Mouse (Mus musculus) 3134 (cell line): ENCODE results near the gene Btnl6.
"Not testable (repeated sequence)": the region's sequence is repeated elsewhere in the genome, so short reads cannot be mapped to it uniquely, and the experiment has no call there.

Experiments used
- DNase-seq: peaks from one replicate; pipeline ENCODE4 v3.0.0-alpha.2; 2011; ENCODE audit warnings: low spot score; ENCODE audit not compliant: insufficient read length; ENCODE audit errors: extremely low read depth

Btnl6 gene

DNA sequence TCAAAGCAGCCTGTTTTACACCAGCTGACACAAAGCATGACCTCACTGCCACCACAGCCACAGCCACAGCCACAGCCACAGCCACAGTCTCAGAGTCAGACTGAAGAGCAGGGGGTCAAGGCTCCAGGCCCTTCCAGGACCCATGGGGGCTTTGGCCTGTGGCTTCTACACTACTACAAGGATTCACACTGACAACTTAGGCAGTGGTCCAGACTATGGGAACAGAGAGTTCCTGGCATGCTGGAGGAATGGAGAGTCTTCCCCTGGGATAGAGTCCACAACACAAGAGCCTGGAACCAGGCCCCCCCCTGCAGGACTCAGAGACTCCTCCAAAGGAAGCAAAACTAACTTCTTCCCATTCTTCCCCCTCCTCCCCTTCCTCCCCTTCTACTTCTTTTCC is 9.6 kb downstream of the Btnl6 start:
- no peak for DNase-seq

GRCm38 (mm10) chr17:34497726-34498125 is 19.4 kb downstream of the Btnl6 start:
- DNase-seq: not testable (repeated sequence)

GRCm38 (mm10) chr17:34497319-34497718 is 19.8 kb downstream of the Btnl6 start:
- not testable (repeated sequence) for DNase-seq

DNA sequence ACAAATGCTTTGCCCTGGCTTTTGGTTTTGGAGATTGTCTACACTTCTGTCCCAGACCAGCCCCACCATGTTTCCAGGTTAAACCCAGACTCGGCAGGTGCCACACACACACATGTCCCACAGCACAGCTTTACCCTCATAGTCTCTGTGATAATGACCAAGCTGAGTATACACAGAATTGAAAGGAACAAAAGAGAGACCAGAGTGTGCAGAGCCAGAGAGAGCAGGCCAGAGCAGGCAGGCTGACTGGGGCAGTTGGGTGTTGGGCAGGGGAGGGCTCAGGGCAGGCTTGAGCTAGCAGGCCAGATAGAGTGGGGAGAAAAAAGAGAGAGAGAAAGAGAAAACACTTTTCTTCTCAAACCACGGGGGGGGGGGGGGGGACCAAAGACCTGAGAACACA is 20.6 kb downstream of the Btnl6 start:
- no peak for DNase-seq

GRCm38 (mm10) chr17:34495156-34495555 is 22.0 kb downstream of the Btnl6 start:
- DNase-seq: not testable (repeated sequence)

DNA sequence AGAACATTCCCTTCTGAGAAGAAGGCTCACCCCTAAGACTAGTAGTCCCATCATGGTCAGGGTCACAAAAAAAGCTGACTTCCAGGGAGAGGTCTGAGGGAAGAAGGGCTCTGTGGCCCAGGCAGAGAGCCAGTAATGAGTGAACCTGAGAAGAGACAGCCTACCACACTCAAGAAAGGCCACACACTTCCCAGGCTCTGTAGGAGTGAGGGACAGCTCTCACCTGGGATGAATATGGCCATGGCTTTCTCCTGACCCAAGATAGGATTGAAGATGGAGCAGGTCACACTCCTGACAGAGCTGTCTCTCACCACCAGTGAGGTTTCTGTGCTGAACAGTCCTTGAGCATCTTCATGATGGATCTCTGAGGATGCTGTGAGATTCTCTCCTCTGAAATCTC is 24.4 kb downstream of the Btnl6 start:
- DNase-seq: no peak

DNA sequence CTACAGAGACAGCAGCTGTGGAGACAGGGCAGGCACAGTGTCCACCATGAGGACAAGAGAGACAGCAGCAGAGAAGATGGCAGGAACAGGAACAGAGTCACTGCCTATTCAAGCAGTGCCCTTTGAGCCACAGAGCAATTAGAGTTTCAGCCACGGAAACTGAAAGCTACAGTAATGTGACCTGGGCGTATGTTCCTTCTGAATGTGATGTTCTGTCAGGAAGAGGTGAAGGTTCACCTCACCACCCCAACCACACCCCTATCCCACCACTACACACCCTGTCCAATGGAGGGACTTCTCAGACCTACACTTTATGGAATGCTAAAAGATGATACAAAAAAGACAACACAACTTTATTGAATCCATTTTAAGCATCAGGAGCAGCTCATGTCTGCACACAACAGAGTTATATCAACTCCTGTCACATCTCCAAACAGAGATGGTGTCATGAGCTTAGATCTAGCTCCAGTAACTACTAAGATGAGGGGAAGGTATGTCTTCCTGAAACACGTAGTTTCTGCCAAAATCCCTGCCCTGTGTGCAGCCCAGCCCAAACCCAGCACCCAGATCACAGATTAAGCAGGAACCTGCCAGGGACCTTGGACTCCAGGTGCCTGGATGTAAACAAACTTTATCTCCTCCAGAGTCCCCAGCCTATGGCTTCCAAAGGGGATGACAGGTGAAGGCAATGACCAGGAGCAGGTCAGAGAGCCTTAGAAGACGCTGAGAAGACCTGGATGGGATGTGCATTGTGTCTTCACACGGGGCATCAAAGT is 39.7 kb downstream of the Btnl6 start, which contains the start of gene Btnl4:
Gene Btnl4 (minus strand): TSS at position 81 of the 776 bp plus-strand sequence.
- DNase-seq: not testable (repeated sequence)

DNA sequence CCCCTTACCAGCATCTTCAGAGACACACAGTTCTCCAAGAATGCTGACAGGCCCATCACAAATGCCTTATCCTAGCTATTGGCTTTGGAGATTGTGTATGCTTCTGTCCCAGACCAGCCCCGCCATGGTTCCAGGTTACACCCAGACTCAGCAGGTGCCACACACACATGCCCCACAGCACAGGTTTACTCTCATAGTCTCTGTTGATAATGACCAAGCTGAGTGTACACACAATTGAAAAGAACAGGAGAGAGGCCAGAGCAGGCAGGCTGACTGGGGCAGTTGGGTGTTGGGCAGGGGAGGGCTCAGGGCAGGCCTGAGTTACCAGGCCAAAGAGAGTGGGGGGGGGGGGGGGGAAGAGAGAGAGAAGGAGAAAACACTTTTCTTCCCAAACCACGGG is 40.7 kb downstream of the Btnl6 start:
- DNase-seq: no peak

- DNase-seq: no peak
These were observed 42.1 kb downstream of the Btnl6 start for GRCm38 (mm10) chr17:34475060-34475459.

GRCm38 (mm10) chr17:34470491-34470890 is 46.7 kb downstream of the Btnl6 start:
- no peak for DNase-seq

GRCm38 (mm10) chr17:34465906-34466305 is 51.2 kb downstream of the Btnl6 start:
- DNase-seq: not testable (repeated sequence)

- no peak for DNase-seq
These were observed 57.9 kb downstream of the Btnl6 start for GRCm38 (mm10) chr17:34459255-34459654.
